Mouse (Mus musculus) lung, postnatal 4 days (tissue): ENCODE data around the gene Gm27235.
"Not testable (repeated sequence)": the region's sequence is repeated elsewhere in the genome, so short reads cannot be mapped to it uniquely, and the experiment has no call there.

Experiments
- DNase-seq, 2 experiments: peaks; one replicate each; pipeline ENCODE4 v3.0.0; 2021

Gm27235 gene

GRCm38 (mm10) chr9:35790001-35790400 lies at the start of gene Gm27235, which contains the start of gene D730048I06Rik:
Gene Gm27235 (minus strand): TSS chr9:35790101.
Gene D730048I06Rik (minus strand): TSS chr9:35790112.
- no peak for DNase-seq

- not testable (repeated sequence) for DNase-seq
Observed at GRCm38 (mm10) chr9:35817881-35818280, 28.0 kb upstream of the Gm27235 start.

GRCm38 (mm10) chr9:35798146-35798545 lies 8.2 kb upstream of the Gm27235 start:
- DNase-seq = no peak

GRCm38 (mm10) chr9:35778009-35778408 lies 11.9 kb downstream of the Gm27235 start, which contains the start of gene Gm17727:
Gene Gm17727 (minus strand): TSS chr9:35778109.
- DNase-seq = no peak

GRCm38 (mm10) chr9:35756843-35757242 lies 33.1 kb downstream of the Gm27235 start:
- no peak for DNase-seq

- DNase-seq = no peak
Observed at GRCm38 (mm10) chr9:35740749-35741148, 49.2 kb downstream of the Gm27235 start, which contains the start of gene Gm17677. Gene Gm17677 (plus strand): TSS chr9:35741049.
